Mouse (Mus musculus) hindbrain, postnatal 0 days (tissue): ENCODE data around the gene Gm20388. TPM values are rescaled to one million over a fixed set of nuclear protein-coding genes. Genes with fewer than 3 reads are reported as not detected.
A peak's percentile ranks its signal among the peaks of the same experiment; 100 is the strongest.

Source experiments
- ATAC-seq: fragments of 200-750 bp; cut with Nextera tagmentation; 2 replicates; pipeline ENCODE4 v1.8.0; 2017; ENCODE audit warnings: mild to moderate bottlenecking, moderate TSS enrichment, moderate library complexity
- DNase-seq: peaks from one replicate; pipeline ENCODE4 v3.0.0-alpha.2; 2015; ENCODE audit warnings: low spot score
- H3K27ac ChIP-seq: fragments of 300-500 bp; sonication (generic); 2 replicates; pipeline ENCODE4 v1.5.1; 2014; ENCODE audit warnings: mild to moderate bottlenecking
- H3K27me3 ChIP-seq: fragments of 300-500 bp; sonication (generic); 2 replicates; pipeline ENCODE4 v1.6.1; 2014; ENCODE audit warnings: low read length, mixed read lengths; ENCODE audit not compliant: insufficient read depth
- H3K36me3 ChIP-seq: fragments of 300-500 bp; sonication (generic); 2 replicates; pipeline ENCODE4 v1.6.1; 2014; ENCODE audit warnings: low read length, mixed read lengths; ENCODE audit not compliant: insufficient read depth
- H3K4me1 ChIP-seq: fragments of 300-500 bp; sonication (generic); 2 replicates; pipeline ENCODE4 v1.6.1; 2014; ENCODE audit warnings: antibody characterized with exemption, low read length, mixed read lengths; ENCODE audit not compliant: insufficient read depth
- H3K4me2 ChIP-seq: fragments of 300-500 bp; sonication (generic); 2 replicates; pipeline ENCODE4 v1.6.1; 2014; ENCODE audit warnings: low read depth, mild to moderate bottlenecking, low read length, moderate library complexity, mixed read lengths
- H3K4me3 ChIP-seq: fragments of 300-500 bp; sonication (generic); 2 replicates; pipeline ENCODE4 v1.5.1; 2014; ENCODE audit warnings: low read length
- H3K9ac ChIP-seq: fragments of 300-500 bp; sonication (generic); replicated peaks from 2 replicates; pipeline ENCODE4 v1.6.1; 2014; ENCODE audit warnings: mild to moderate bottlenecking, low read length, moderate library complexity, mixed read lengths
- H3K9me3 ChIP-seq: fragments of 300-500 bp; sonication (generic); 2 replicates; pipeline ENCODE4 v1.6.1; 2016; ENCODE audit warnings: low read length, mixed read lengths
- CTCF ChIP-seq: IDR thresholded peaks from 2 replicates; pipeline ENCODE4 v1.5.1; 2016; ENCODE audit warnings: antibody characterized with exemption, control low read depth, low read depth
- WGBS: fragments of 180-500 bp; shearing (Covaris S2); extraction: QIAGEN DNeasy Blood & Tissue Kit; methylation state at CpG from one replicate; pipeline ENCODE4 v1.1.7; 2014; 5-methylcytosine and 5-hydroxymethylcytosine counted together
- polyA plus RNA-seq: library from polyadenylated mRNA; unstranded; fragments of >200 nt; fragmentation: Nextera tagmentation; extraction: Ambion mirVana; gene quantifications from 2 replicates; pipeline ENCODE4 v1.2.1, GENCODE M21; 2015
- total RNA-seq: library from RNA; depleted of rRNA; stranded (reverse); fragments of >200 nt; gene quantifications from 2 replicates; pipeline ENCODE4 v1.2.3, GENCODE M21; 2014

Gm20388 gene
- total and polyA plus RNA-seq, 2 experiments from 2014 or later: 71.3 TPM; not detected in 1

DNA sequence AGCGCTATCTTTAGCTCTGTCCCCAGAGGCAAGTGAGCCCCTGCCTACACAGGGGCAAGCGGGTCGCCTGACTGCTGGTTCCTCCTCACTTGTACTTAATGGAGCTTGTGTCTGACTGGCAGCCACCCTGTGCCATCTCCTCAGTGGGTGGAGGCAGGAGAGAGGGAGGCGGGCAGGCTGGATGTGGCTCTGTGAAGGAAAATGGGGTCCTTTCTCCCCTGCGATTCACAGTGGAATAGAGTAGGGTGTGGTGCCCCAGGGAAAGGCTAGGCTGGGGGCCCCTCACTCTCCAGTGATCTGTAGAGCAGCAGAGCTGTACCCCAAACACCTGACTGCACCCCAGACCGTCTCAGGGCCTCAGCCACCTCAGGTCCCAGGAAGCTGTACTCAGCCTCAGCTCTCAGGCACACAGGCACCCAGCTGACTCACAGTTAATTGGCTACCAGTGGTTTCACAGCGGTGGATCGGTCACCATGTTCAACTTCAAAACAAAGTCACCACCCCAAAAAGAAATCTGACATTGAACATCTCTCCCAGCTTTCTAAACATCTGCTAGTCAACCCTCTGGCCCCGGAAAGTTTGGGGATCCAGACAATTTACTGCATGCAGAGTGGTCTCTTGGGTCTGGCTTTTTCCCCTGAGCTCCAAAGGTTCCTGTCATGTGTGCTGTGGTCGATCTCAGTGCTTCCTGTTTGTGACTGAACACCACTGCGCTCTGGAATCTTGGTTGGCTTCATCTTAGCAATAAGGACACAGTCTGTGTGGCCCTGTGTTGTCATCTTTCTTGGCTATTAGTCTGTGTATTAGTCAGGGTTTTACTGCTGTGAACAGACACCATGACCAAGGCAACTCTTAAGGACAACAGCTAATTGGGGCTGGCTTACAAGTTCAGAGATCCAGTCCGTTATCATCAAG is 2434.8 kb downstream of the Gm20388 start:
- H3K4me3 ChIP-seq: no peak overlapping the region
- no peak for DNase-seq
- 56% methylated on average over 12 of the region's 12 CpGs for WGBS
- no peaks in the 10 kb centered on the region for H3K36me3 ChIP-seq
- H3K27ac ChIP-seq: no peak overlapping the region
- no peak overlapping the region for H3K9ac ChIP-seq
- H3K27me3 ChIP-seq: peaks cover 4% of the 10 kb centered on the region; the same call in 1 of the 2 replicates
- no peaks in the 10 kb centered on the region for H3K9me3 ChIP-seq
- H3K4me2 ChIP-seq: no peak overlapping the region
- no peak for ATAC-seq
- H3K4me1 ChIP-seq: peaks cover 19% of the 10 kb centered on the region
- no peak for TF ChIP-seq CTCF

DNA sequence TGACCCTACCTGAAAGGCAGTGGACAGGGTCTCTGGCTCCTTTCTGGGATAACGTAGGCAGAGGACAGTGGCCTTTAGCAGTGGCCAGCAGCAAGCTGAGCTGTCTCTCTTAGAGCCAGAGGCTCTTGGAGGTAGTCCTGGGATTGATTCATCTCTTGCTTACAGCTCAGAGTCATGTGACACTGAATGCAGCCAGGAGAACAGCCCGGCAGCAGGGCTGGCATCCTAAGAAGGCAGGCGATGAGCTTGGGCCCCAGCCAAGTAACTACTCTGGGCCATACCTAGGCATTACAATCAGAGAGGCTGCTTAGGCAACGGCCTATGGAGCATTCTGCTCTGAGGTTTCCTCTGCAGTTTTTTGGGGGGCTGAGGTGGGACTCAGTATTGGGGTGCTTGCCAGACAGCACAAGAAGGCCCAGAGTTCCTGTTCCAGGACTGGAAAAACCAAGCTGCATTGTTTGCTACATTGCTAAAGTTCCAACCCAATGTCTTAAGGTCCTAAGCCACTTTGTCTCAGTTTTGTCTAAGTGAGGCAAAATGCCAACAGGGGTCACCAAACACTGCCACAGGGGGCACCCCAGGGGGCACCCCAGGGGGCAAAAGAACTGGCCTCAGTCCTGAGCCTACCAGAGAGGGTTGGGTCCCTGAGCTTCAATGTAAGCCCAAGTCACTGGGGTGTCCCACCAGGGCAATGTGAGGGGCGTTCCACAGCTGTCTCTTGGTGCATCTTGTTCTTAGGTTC is 2437.3 kb downstream of the Gm20388 start:
- Histone ChIP-seq H3K4me1 (peaks cover 15% of the 10 kb centered on the region), H3K4me3 (no peak overlapping the region), H3K9me3 (no peaks in the 10 kb centered on the region), H3K27me3 (peaks cover 3% of the 10 kb centered on the region; the same call in 1 of the 2 replicates), H3K36me3 (no peaks in the 10 kb centered on the region), H3K4me2 (no peak overlapping the region), H3K9ac (no peak overlapping the region), H3K27ac (peak overlapping the region; percentile 8; the same call in 1 of the 2 replicates)
- ATAC-seq (peak; percentile 55; the same call in 1 of the 2 replicates), DNase-seq (peak; percentile 84)
- no peak for TF ChIP-seq CTCF
- WGBS: 46% methylated on average over 5 of the region's 5 CpGs

- Histone ChIP-seq H3K9me3 (no peaks in the 10 kb centered on the region), H3K27me3 (no peaks in the 10 kb centered on the region), H3K4me3 (no peak overlapping the region), H3K4me2 (no peak overlapping the region), H3K27ac (no peak overlapping the region), H3K9ac (no peak overlapping the region), H3K36me3 (no peaks in the 10 kb centered on the region), H3K4me1 (peaks cover 5% of the 10 kb centered on the region; the same call in 1 of the 2 replicates)
- TF ChIP-seq CTCF: no peak
- no peak for DNase-seq
- WGBS: 52% methylated on average over 15 of the region's 15 CpGs
- ATAC-seq: no peak
These were observed 2439.0 kb downstream of the Gm20388 start for GRCm38 (mm10) chr8:122349357-122350297.

- TF ChIP-seq CTCF: no peak
- no peak overlapping the region for H3K27ac ChIP-seq
- DNase-seq (no peak), ATAC-seq (no peak)
- no peaks in the 10 kb centered on the region for H3K9me3 ChIP-seq
- peaks cover 5% of the 10 kb centered on the region; the same call in 1 of the 2 replicates for H3K4me1 ChIP-seq
- H3K4me2 ChIP-seq: no peak overlapping the region
- H3K9ac ChIP-seq: no peak overlapping the region
- WGBS: 34% methylated on average over 11 of the region's 11 CpGs
- no peak overlapping the region for H3K4me3 ChIP-seq
- H3K36me3 ChIP-seq: no peaks in the 10 kb centered on the region
- H3K27me3 ChIP-seq: no peaks in the 10 kb centered on the region
These were observed 2439.9 kb downstream of the Gm20388 start for GRCm38 (mm10) chr8:122350309-122351089.

DNA sequence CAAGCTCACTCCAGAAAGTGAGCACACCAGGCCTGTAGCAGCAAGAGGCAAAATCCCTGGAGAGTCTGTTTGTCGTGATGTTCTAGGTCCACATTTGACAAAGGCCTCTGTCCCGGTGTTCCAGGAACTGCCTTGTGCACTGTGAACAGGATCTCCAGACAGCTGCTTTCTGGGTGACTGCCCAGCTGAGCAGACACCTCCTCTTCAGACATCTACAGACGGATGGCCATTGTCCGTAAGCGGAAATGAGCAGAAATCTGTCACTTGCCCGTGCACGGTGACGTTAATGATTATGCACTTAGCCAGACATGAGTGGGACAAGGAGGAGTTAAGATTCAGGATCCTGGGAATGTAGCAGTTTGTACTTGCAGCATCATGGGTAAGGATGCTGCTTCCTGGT is 2443.5 kb downstream of the Gm20388 start:
- no peak overlapping the region for H3K9ac ChIP-seq
- no peaks in the 10 kb centered on the region for H3K27me3 ChIP-seq
- DNase-seq (no peak), ATAC-seq (no peak)
- TF ChIP-seq CTCF: no peak
- peaks cover 7% of the 10 kb centered on the region; the same call in 1 of the 2 replicates for H3K4me1 ChIP-seq
- no peak overlapping the region for H3K4me3 ChIP-seq
- no peaks in the 10 kb centered on the region for H3K36me3 ChIP-seq
- H3K4me2 ChIP-seq: no peak overlapping the region
- WGBS: 62% methylated on average over 8 of the region's 8 CpGs
- H3K27ac ChIP-seq: no peak overlapping the region
- no peaks in the 10 kb centered on the region for H3K9me3 ChIP-seq
